Comparison of ENCODE assay signal across 9 mouse cellular contexts in genomic region chr17:34093199-34093874, GRCm38 (mm10). TPM values are rescaled to one million over a fixed set of nuclear protein-coding genes. Genes with fewer than 3 reads are reported as not detected.
DNase-seq lines count a peak whose midpoint lies in the region; ATAC-seq lines count a peak whose summit lies in the region.
"Had no signal": no experiment of that assay in that cellular context is flagged by ENCODE, and none has a peak within 500 bp of the region (broad histone marks: within the 10 kb centered on the region; RNA-seq: fewer than 3 reads in every experiment).

No protein-coding gene starts in this region.

- no peak overlapping the region for H3K4me3 ChIP-seq in forebrain, embryonic 11.5 days (ENCODE audit: low read depth, low read length)
- H3K4me3 ChIP-seq in forebrain, embryonic 16.5 days (replicated peaks; ENCODE audit: low read length), result no peak overlapping the region
- peak overlapping the region; percentile 27 for H3K4me3 ChIP-seq in midbrain, embryonic 10.5 days
- no peak overlapping the region for H3K4me3 ChIP-seq in midbrain, embryonic 14.5 days (replicated peaks; ENCODE audit: low read depth, low read length)
- peak overlapping the region; percentile 12 for H3K4me3 ChIP-seq in limb, embryonic 12.5 days (replicated peaks)
- H3K4me3 ChIP-seq: hindbrain, embryonic 15.5 days had no signal

- no peaks in the 10 kb centered on the region for H3K9me3 ChIP-seq in forebrain, embryonic 11.5 days (ENCODE audit: control insufficient read depth, low read length)
- no peaks in the 10 kb centered on the region for H3K9me3 ChIP-seq in forebrain, embryonic 16.5 days (ENCODE audit: control insufficient read depth, low read length)
- no peaks in the 10 kb centered on the region; the same call in 1 of the 2 replicates for H3K9me3 ChIP-seq in midbrain, embryonic 10.5 days (replicated peaks)
- no peaks in the 10 kb centered on the region for H3K9me3 ChIP-seq in midbrain, embryonic 14.5 days (ENCODE audit: control insufficient read depth, low read length)
- no peaks in the 10 kb centered on the region for H3K9me3 ChIP-seq in limb, embryonic 12.5 days
- H3K9me3 ChIP-seq: hindbrain, embryonic 15.5 days had no signal

- peak; percentile 77 for DNase-seq in forebrain, embryonic 11.5 days (ENCODE audit: low spot score)
- peak; percentile 74 for DNase-seq in midbrain, embryonic 10.5 days (ENCODE audit: low spot score)
- DNase-seq in midbrain, embryonic 14.5 days, result no peak
- DNase-seq in thymus, postnatal 10 days (ENCODE audit: low spot score in 2 of 2), result peak; percentile 53 to 61
- DNase-seq in ovary, postnatal 14 days (ENCODE audit: low spot score), result no peak
- no peak for DNase-seq in urinary bladder, postnatal 10 days (ENCODE audit: low spot score)

- H3K36me3 ChIP-seq in forebrain, embryonic 11.5 days (ENCODE audit: control insufficient read depth, insufficient read depth, low read length), result no peaks in the 10 kb centered on the region
- no peaks in the 10 kb centered on the region for H3K36me3 ChIP-seq in forebrain, embryonic 16.5 days (ENCODE audit: control insufficient read depth, insufficient read depth)
- H3K36me3 ChIP-seq in midbrain, embryonic 10.5 days, result no peaks in the 10 kb centered on the region
- H3K36me3 ChIP-seq in midbrain, embryonic 14.5 days (ENCODE audit: control insufficient read depth, insufficient read depth, low read length), result no peaks in the 10 kb centered on the region
- no peaks in the 10 kb centered on the region for H3K36me3 ChIP-seq in limb, embryonic 12.5 days
- H3K36me3 ChIP-seq: hindbrain, embryonic 15.5 days had no signal

- no peak overlapping the region for H3K9ac ChIP-seq in forebrain, embryonic 11.5 days (ENCODE audit: low read length)
- no peak overlapping the region for H3K9ac ChIP-seq in forebrain, embryonic 16.5 days (replicated peaks; ENCODE audit: low read depth, low read length)
- H3K9ac ChIP-seq in midbrain, embryonic 14.5 days (replicated peaks; ENCODE audit: low read length), result no peak overlapping the region
- H3K9ac ChIP-seq in limb, embryonic 12.5 days (replicated peaks), result no peak overlapping the region
- H3K9ac ChIP-seq: hindbrain, embryonic 15.5 days had no signal

- H3K27ac ChIP-seq in forebrain, embryonic 11.5 days (ENCODE audit: low read depth, low read length), result no peak overlapping the region
- no peak overlapping the region for H3K27ac ChIP-seq in forebrain, embryonic 16.5 days (ENCODE audit: low read length)
- peak overlapping the region; percentile 59; the same call in 1 of the 2 replicates for H3K27ac ChIP-seq in midbrain, embryonic 10.5 days (replicated peaks)
- no peak overlapping the region for H3K27ac ChIP-seq in midbrain, embryonic 14.5 days (replicated peaks; ENCODE audit: low read depth, low read length)
- H3K27ac ChIP-seq in limb, embryonic 12.5 days, result no peak overlapping the region
- H3K27ac ChIP-seq: hindbrain, embryonic 15.5 days had no signal

- peak; percentile 58 for ATAC-seq in forebrain, embryonic 11.5 days (replicated peaks; ENCODE audit: low FRiP score)
- no peak for ATAC-seq in forebrain, embryonic 16.5 days
- no peak for ATAC-seq in midbrain, embryonic 14.5 days (ENCODE audit: low FRiP score, low TSS enrichment)
- ATAC-seq in limb, embryonic 12.5 days (ENCODE audit: insufficient number of reproducible peaks, insufficient read depth, low FRiP score, low TSS enrichment, low read depth), result peak; percentile 83

- 43% methylated on average over 7 of the region's 7 CpGs for WGBS in forebrain, embryonic 11.5 days
- WGBS in forebrain, embryonic 16.5 days, result 39% methylated on average over 7 of the region's 7 CpGs
- 34% methylated on average over 7 of the region's 7 CpGs for WGBS in midbrain, embryonic 10.5 days
- 27% methylated on average over 7 of the region's 7 CpGs for WGBS in midbrain, embryonic 14.5 days
- WGBS in limb, embryonic 12.5 days, result 24% methylated on average over 7 of the region's 7 CpGs

- no peaks in the 10 kb centered on the region for H3K4me1 ChIP-seq in forebrain, embryonic 11.5 days (replicated peaks; ENCODE audit: control insufficient read depth, insufficient read depth, low read length)
- H3K4me1 ChIP-seq in forebrain, embryonic 16.5 days (replicated peaks; ENCODE audit: control insufficient read depth, insufficient read depth, low read length), result no peaks in the 10 kb centered on the region
- H3K4me1 ChIP-seq in midbrain, embryonic 10.5 days, result peaks cover 16% of the 10 kb centered on the region
- no peaks in the 10 kb centered on the region for H3K4me1 ChIP-seq in midbrain, embryonic 14.5 days (ENCODE audit: control insufficient read depth, insufficient read depth, low read length)
- peaks cover 12% of the 10 kb centered on the region for H3K4me1 ChIP-seq in limb, embryonic 12.5 days (replicated peaks)
- H3K4me1 ChIP-seq: hindbrain, embryonic 15.5 days had no signal

- no peak overlapping the region for H3K4me2 ChIP-seq in forebrain, embryonic 11.5 days (ENCODE audit: low read depth, low read length, severe bottlenecking)
- H3K4me2 ChIP-seq in forebrain, embryonic 16.5 days (ENCODE audit: low read length), result no peak overlapping the region
- no peak overlapping the region for H3K4me2 ChIP-seq in midbrain, embryonic 14.5 days (ENCODE audit: low read length)
- H3K4me2 ChIP-seq in limb, embryonic 12.5 days, result peak overlapping the region; percentile 35
- H3K4me2 ChIP-seq: hindbrain, embryonic 15.5 days had no signal

- H3K27me3 ChIP-seq in forebrain, embryonic 11.5 days (ENCODE audit: control insufficient read depth, insufficient read depth, low read length), result no peaks in the 10 kb centered on the region
- no peaks in the 10 kb centered on the region for H3K27me3 ChIP-seq in forebrain, embryonic 16.5 days (replicated peaks; ENCODE audit: control insufficient read depth, insufficient read depth, low read length)
- no peaks in the 10 kb centered on the region for H3K27me3 ChIP-seq in midbrain, embryonic 10.5 days (ENCODE audit: low read depth, poor library complexity, severe bottlenecking)
- H3K27me3 ChIP-seq in midbrain, embryonic 14.5 days (ENCODE audit: control insufficient read depth, insufficient read depth, low read length), result no peaks in the 10 kb centered on the region
- H3K27me3 ChIP-seq in limb, embryonic 12.5 days, result no peaks in the 10 kb centered on the region; the same call in 1 of the 2 replicates
- H3K27me3 ChIP-seq: hindbrain, embryonic 15.5 days had no signal

RNA-seq across cellular contexts. Expression of gene H2-Oa, which starts 1.2 kb away (rescaled TPM):
- 0.17 and 0.25 TPM in 2 replicates for polyA plus RNA-seq in forebrain, embryonic 11.5 days (2014; fragmentation: Nextera tagmentation; extraction: Ambion mirVana)
- polyA plus RNA-seq in forebrain, embryonic 16.5 days (2015; fragmentation: Nextera tagmentation; extraction: Ambion mirVana), result 0.22 and 0.28 TPM in 2 replicates
- 0.37 and 0.50 TPM in 2 replicates for polyA plus RNA-seq in midbrain, embryonic 10.5 days (2016; fragmentation: Nextera tagmentation; extraction: Ambion mirVana)
- polyA plus RNA-seq in midbrain, embryonic 14.5 days (2014; fragmentation: Nextera tagmentation; extraction: Ambion mirVana), result not detected in 2 replicates
- polyA plus RNA-seq in limb, embryonic 12.5 days (2016; fragmentation: Nextera tagmentation; extraction: Ambion mirVana), result 0.71 and 0.86 TPM in 2 replicates

RNA-seq across cellular contexts. Expression of gene H2-DMa, which starts 26.0 kb away (rescaled TPM):
- 7.2 and 8.2 TPM in 2 replicates for polyA plus RNA-seq in forebrain, embryonic 11.5 days (2014; fragmentation: Nextera tagmentation; extraction: Ambion mirVana)
- 12.1 and 15.8 TPM in 2 replicates for polyA plus RNA-seq in forebrain, embryonic 16.5 days (2015; fragmentation: Nextera tagmentation; extraction: Ambion mirVana)
- polyA plus RNA-seq in midbrain, embryonic 10.5 days (2016; fragmentation: Nextera tagmentation; extraction: Ambion mirVana), result 6.4 and 9.5 TPM in 2 replicates
- 16.7 and 20.4 TPM in 2 replicates for polyA plus RNA-seq in midbrain, embryonic 14.5 days (2014; fragmentation: Nextera tagmentation; extraction: Ambion mirVana)
- 11.1 and 13.2 TPM in 2 replicates for polyA plus RNA-seq in limb, embryonic 12.5 days (2016; fragmentation: Nextera tagmentation; extraction: Ambion mirVana)

RNA-seq across cellular contexts. Expression of gene Brd2, which starts 29.1 kb away (rescaled TPM):
- 152 and 163 TPM in 2 replicates for polyA plus RNA-seq in forebrain, embryonic 11.5 days (2014; fragmentation: Nextera tagmentation; extraction: Ambion mirVana)
- polyA plus RNA-seq in forebrain, embryonic 16.5 days (2015; fragmentation: Nextera tagmentation; extraction: Ambion mirVana), result 130 and 132 TPM in 2 replicates
- polyA plus RNA-seq in midbrain, embryonic 10.5 days (2016; fragmentation: Nextera tagmentation; extraction: Ambion mirVana), result 126 and 137 TPM in 2 replicates
- polyA plus RNA-seq in midbrain, embryonic 14.5 days (2014; fragmentation: Nextera tagmentation; extraction: Ambion mirVana), result 160 and 171 TPM in 2 replicates
- polyA plus RNA-seq in limb, embryonic 12.5 days (2016; fragmentation: Nextera tagmentation; extraction: Ambion mirVana), result 129 and 134 TPM in 2 replicates

RNA-seq across cellular contexts. Expression of gene H2-DMb2, which starts 49.8 kb away (rescaled TPM):
- 0.15 TPM in 1 of 2 replicates, not detected in the other for polyA plus RNA-seq in forebrain, embryonic 11.5 days (2014; fragmentation: Nextera tagmentation; extraction: Ambion mirVana)
- 0.43 and 0.90 TPM in 2 replicates for polyA plus RNA-seq in forebrain, embryonic 16.5 days (2015; fragmentation: Nextera tagmentation; extraction: Ambion mirVana)
- 0.12 TPM in 1 of 2 replicates, not detected in the other for polyA plus RNA-seq in midbrain, embryonic 10.5 days (2016; fragmentation: Nextera tagmentation; extraction: Ambion mirVana)
- polyA plus RNA-seq in midbrain, embryonic 14.5 days (2014; fragmentation: Nextera tagmentation; extraction: Ambion mirVana), result 0.15 and 0.18 TPM in 2 replicates
- 0.30 and 0.32 TPM in 2 replicates for polyA plus RNA-seq in limb, embryonic 12.5 days (2016; fragmentation: Nextera tagmentation; extraction: Ambion mirVana)

RNA-seq across cellular contexts. Expression of gene Col11a2, which starts 54.1 kb away (rescaled TPM):
- polyA plus RNA-seq in forebrain, embryonic 11.5 days (2014; fragmentation: Nextera tagmentation; extraction: Ambion mirVana), result 1.3 and 1.7 TPM in 2 replicates
- 2.3 and 4.0 TPM in 2 replicates for polyA plus RNA-seq in forebrain, embryonic 16.5 days (2015; fragmentation: Nextera tagmentation; extraction: Ambion mirVana)
- polyA plus RNA-seq in midbrain, embryonic 10.5 days (2016; fragmentation: Nextera tagmentation; extraction: Ambion mirVana), result 0.92 and 1.1 TPM in 2 replicates
- 2.4 and 2.9 TPM in 2 replicates for polyA plus RNA-seq in midbrain, embryonic 14.5 days (2014; fragmentation: Nextera tagmentation; extraction: Ambion mirVana)
- 17.5 and 31.9 TPM in 2 replicates for polyA plus RNA-seq in limb, embryonic 12.5 days (2016; fragmentation: Nextera tagmentation; extraction: Ambion mirVana)

Comparison
In these comparisons a context has a peak if more than half of its experiments do, and no peak if none do; other contexts are left out.
1. ATAC-seq: peak in forebrain, embryonic 11.5 days (single experiment) and limb, embryonic 12.5 days (single experiment); none in forebrain, embryonic 16.5 days (single experiment) and midbrain, embryonic 14.5 days (single experiment).
2. DNase-seq: peak in forebrain, embryonic 11.5 days (single experiment), midbrain, embryonic 10.5 days (single experiment) and thymus, postnatal 10 days (2 of 2); none in midbrain, embryonic 14.5 days (single experiment), ovary, postnatal 14 days (single experiment) and urinary bladder, postnatal 10 days (single experiment).
3. H3K4me3 ChIP-seq: peak in midbrain, embryonic 10.5 days (single experiment) and limb, embryonic 12.5 days (single experiment); none in forebrain, embryonic 11.5 days (single experiment), forebrain, embryonic 16.5 days (single experiment) and midbrain, embryonic 14.5 days (single experiment).